Mouse (Mus musculus): Measurements from ENCODE around the gene Rmdn2.

DNA sequence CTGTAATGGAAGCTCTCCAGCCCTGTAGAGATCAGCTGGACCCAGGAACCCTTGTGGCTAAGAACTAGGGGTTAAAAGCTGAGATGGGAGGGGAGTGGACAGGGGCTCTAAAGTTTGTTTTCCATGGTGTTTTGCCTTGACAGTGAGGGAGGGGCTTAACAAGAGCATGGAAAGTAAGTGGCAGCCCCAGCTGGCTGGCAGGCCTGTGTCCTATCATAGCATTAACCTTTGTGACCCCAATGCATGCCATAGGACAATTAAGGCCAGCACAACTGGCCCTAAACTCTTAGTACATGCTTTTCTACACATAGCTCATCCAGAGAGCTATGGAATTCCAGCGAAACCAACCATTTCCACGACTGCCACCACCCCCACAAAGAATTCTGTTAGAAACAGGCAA lies 47.9 kb upstream of the Rmdn2 start:
- TF ChIP-seq CTCF (IDR thresholded peaks at IDR 0.05; ENCODE audit: low read depth) (no peak), EP300 (optimal IDR thresholded peaks at IDR 0.05) (no peak)

Measured in stomach, postnatal 0 days (tissue).